Mouse (Mus musculus) stomach, embryonic 16.5 days (tissue): Measurements from ENCODE around the gene Hnrnph2. TPM values are rescaled to one million over a fixed set of nuclear protein-coding genes. Genes with fewer than 3 reads are reported as not detected.
A peak's percentile ranks its signal among the peaks of the same experiment; 100 is the strongest.

ENCODE experiments used
- ATAC-seq: fragments of 200-750 bp; cut with Nextera tagmentation; 2 replicates; pipeline ENCODE4 v1.8.0; 2017; ENCODE audit warnings: moderate number of reproducible peaks, moderate TSS enrichment; ENCODE audit not compliant: insufficient read depth, low FRiP score
- H3K27ac ChIP-seq: fragments of 300-500 bp; sonication (generic); 2 replicates; pipeline ENCODE4 v1.5.1; 2014; ENCODE audit warnings: low read length
- H3K27me3 ChIP-seq: fragments of 300-500 bp; sonication (generic); 2 replicates; pipeline ENCODE4 v1.6.1; 2014; ENCODE audit warnings: low read length, control low read depth, mixed read lengths; ENCODE audit not compliant: control insufficient read depth, insufficient read depth
- H3K36me3 ChIP-seq: fragments of 300-500 bp; sonication (generic); 2 replicates; pipeline ENCODE4 v1.6.1; 2014; ENCODE audit warnings: low read length; ENCODE audit not compliant: control insufficient read depth, insufficient read depth
- H3K4me1 ChIP-seq: fragments of 300-500 bp; sonication (generic); 2 replicates; pipeline ENCODE4 v1.6.1; 2014; ENCODE audit warnings: low read length, control low read depth, mixed read lengths; ENCODE audit not compliant: control insufficient read depth, insufficient read depth
- H3K4me2 ChIP-seq: fragments of 300-500 bp; sonication (generic); 2 replicates; pipeline ENCODE4 v1.6.1; 2014; ENCODE audit warnings: low read depth, low read length, mixed read lengths
- H3K4me3 ChIP-seq: fragments of 300-500 bp; sonication (generic); replicated peaks from 2 replicates; pipeline ENCODE4 v1.5.1; 2014; ENCODE audit warnings: mild to moderate bottlenecking, low read length
- H3K9ac ChIP-seq: fragments of 300-500 bp; sonication (generic); 2 replicates; pipeline ENCODE4 v1.6.1; 2014; ENCODE audit warnings: low read length
- H3K9me3 ChIP-seq: fragments of 300-500 bp; sonication (generic); replicated peaks from 2 replicates; pipeline ENCODE4 v1.6.1; 2016; ENCODE audit warnings: low read length, control low read depth; ENCODE audit not compliant: control insufficient read depth
- WGBS: fragments of 180-500 bp; shearing (Covaris S2); extraction: QIAGEN DNeasy Blood & Tissue Kit; methylation state at CpG from one replicate; pipeline ENCODE4 v1.1.7; 2014; 5-methylcytosine and 5-hydroxymethylcytosine counted together
- polyA plus RNA-seq: library from polyadenylated mRNA; unstranded; fragments of >200 nt; fragmentation: Nextera tagmentation; extraction: Ambion mirVana; gene quantifications from 2 replicates; pipeline ENCODE4 v1.2.1, GENCODE M21; 2015

Hnrnph2 gene
- polyA plus RNA-seq = 138 and 141 TPM in 2 replicates

DNA sequence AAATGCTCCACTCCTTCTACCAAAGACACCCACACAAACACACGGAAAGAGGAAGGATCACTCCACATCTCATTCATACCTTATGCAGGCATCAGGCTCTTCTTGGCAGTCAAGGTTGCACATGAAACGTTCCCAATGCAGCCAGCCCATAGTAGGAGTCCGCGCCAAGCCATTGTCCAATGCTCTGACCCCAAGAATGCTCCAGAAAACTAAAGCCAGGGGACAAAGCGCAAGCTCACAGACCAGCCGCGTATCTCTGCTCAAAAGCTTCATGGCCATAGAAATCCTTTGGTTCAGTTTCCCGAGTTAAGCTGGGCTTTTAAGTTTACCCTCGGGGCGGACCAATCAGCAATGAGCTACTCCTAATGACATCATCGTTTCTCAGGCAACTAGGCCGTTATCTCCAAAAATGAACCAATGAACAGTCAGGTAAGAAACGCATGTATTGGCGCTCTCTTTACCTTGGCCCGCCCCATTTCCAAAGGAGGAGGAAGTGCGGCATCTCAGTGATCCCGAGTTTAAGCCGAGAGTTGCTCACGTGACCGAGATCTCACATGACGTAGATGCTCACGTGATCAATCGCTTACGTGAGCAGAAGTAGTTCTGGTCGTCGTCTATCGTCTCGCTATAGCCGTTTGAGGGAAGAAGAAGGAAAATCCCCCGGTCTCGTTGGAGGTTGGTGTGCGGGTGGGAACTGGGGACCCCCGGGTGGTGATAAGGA, at the start of gene Hnrnph2, which contains the start of gene Gla:
Gene Hnrnph2, plus strand, starts transcription at position 521 of the 721 bp plus-strand sequence.
Gene Gla, minus strand, starts transcription at position 467 of the 721 bp plus-strand sequence.
- ATAC-seq = peak; percentile 99
- Histone ChIP-seq H3K36me3 (no peaks in the 10 kb centered on the region), H3K27ac (peak within 1 kb of the TSS; percentile 89), H3K9ac (peak within 1 kb of the TSS; percentile 79), H3K27me3 (no peaks in the 10 kb centered on the region; the same call in 1 of the 2 replicates), H3K4me3 (peak within 1 kb of the TSS; percentile 59), H3K4me2 (peak within 1 kb of the TSS; percentile 58), H3K9me3 (no peaks in the 10 kb centered on the region), H3K4me1 (0 out of 2 replicates have a peak, but pooled peaks cover 4% of the 10 kb centered on the region)
- 14% methylated on average over 33 of the region's 33 CpGs for WGBS

DNA sequence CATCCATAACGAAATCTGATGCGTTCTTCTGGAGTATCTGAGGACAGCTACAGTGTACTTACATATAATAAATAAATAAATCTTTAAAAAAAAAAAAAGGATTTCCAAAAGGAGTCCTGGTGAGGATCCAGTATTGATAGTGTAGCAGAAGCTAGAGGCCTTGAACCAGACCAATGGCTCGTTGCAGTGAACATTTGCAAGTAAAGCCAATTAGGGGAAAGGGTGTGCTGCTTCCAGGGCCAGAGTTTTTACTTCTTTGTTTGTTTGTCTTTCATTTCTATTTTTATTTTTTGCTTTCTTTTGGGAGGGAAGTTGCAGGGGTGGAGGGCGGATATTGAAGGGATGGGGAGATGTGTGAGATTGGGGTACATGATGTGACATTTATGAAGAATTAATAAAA, 47.7 kb upstream of the Hnrnph2 start:
- Histone ChIP-seq H3K9me3 (no peaks in the 10 kb centered on the region), H3K27ac (no peak overlapping the region), H3K4me2 (no peak overlapping the region), H3K27me3 (no peaks in the 10 kb centered on the region), H3K9ac (no peak overlapping the region), H3K4me1 (no peaks in the 10 kb centered on the region), H3K4me3 (no peak overlapping the region), H3K36me3 (no peaks in the 10 kb centered on the region)
- no peak for ATAC-seq
- WGBS = 86% methylated on average over 4 of the region's 4 CpGs

- Histone ChIP-seq H3K4me2 (no peak overlapping the region), H3K27ac (no peak overlapping the region), H3K9ac (no peak overlapping the region), H3K4me3 (no peak overlapping the region), H3K9me3 (no peaks in the 10 kb centered on the region), H3K27me3 (no peaks in the 10 kb centered on the region), H3K36me3 (no peaks in the 10 kb centered on the region), H3K4me1 (no peaks in the 10 kb centered on the region)
- ATAC-seq = no peak
- WGBS = 74% methylated on average over 6 of the region's 6 CpGs
Measured at GRCm38 (mm10) chrX:134554425-134554824, 46.6 kb upstream of the Hnrnph2 start.

DNA sequence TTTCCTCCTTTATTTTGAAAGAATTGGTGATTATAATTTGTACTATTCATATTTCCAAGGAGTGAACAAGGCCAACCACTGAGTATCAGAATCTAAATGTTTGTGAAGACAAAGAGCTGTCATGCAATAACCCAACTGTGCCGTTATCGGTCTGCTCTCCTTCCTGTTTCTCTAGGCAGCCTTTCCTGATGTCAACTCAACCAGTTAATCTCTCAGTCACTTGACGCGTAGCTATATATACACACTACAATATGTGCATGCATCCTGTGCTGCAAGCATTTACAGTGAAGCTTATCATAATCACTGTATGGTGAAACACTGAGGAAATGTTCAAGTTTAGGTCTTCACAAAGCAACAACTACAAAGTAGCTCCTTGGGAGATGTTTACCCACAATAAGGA, 36.7 kb upstream of the Hnrnph2 start:
- Histone ChIP-seq H3K9ac (no peak overlapping the region), H3K27ac (no peak overlapping the region), H3K4me2 (no peak overlapping the region), H3K27me3 (no peaks in the 10 kb centered on the region; the same call in 1 of the 2 replicates), H3K9me3 (no peaks in the 10 kb centered on the region), H3K4me1 (no peaks in the 10 kb centered on the region), H3K4me3 (no peak overlapping the region), H3K36me3 (no peaks in the 10 kb centered on the region)
- ATAC-seq = no peak
- WGBS = 71% methylated on average over 4 of the region's 4 CpGs

- Histone ChIP-seq H3K27me3 (no peaks in the 10 kb centered on the region), H3K4me2 (no peak overlapping the region), H3K9ac (no peak overlapping the region), H3K4me3 (no peak overlapping the region), H3K9me3 (no peaks in the 10 kb centered on the region), H3K36me3 (no peaks in the 10 kb centered on the region), H3K27ac (no peak overlapping the region), H3K4me1 (no peaks in the 10 kb centered on the region)
- ATAC-seq = no peak
- WGBS = 78% methylated on average over 8 of the region's 8 CpGs
Measured at GRCm38 (mm10) chrX:134566536-134567222, 34.3 kb upstream of the Hnrnph2 start.

GRCm38 (mm10) chrX:134577896-134578295, 23.1 kb upstream of the Hnrnph2 start:
- Histone ChIP-seq H3K4me3 (no peak overlapping the region), H3K9me3 (no peaks in the 10 kb centered on the region), H3K27ac (no peak overlapping the region), H3K27me3 (no peaks in the 10 kb centered on the region), H3K36me3 (no peaks in the 10 kb centered on the region), H3K9ac (no peak overlapping the region), H3K4me1 (no peaks in the 10 kb centered on the region), H3K4me2 (no peak overlapping the region)
- 81% methylated on average over 4 of the region's 4 CpGs for WGBS
- ATAC-seq = no peak

DNA sequence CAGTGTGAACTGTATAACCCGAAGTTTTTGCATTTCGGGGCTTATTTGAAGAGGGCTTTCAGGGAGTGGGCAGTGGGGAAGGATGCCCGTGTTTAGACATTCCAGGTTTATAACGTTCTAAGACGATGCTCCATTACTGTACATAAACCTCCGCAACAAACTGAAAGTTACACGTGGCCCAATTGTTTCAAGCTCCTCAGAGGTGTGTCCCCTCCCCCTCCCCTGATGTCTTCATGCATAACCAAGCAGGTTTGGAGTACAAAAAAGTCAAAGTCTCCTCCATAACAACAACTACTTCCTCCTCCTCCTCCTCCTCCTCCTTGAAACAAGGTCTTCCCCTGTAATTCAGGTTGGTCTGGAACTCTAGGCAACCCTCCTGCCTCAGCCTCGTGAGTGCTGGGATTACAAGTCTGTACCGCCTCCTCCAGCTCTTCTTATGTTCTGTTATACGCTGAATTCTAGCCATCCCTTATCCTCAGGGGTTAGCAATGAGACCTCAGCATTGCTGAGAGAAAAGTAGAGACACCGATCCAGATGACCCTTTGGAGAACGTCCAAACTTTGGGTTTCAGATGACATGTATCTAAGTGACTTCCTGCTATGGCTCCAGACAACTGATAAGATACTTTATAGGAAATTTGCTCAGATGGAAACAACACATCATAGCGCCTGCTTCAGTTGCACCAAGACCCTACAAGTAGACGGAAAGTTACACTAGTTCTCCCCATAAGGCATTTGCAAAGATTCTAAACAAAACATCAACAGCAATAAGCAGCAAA, 20.3 kb upstream of the Hnrnph2 start:
- H3K36me3 ChIP-seq = no peaks in the 10 kb centered on the region
- H3K9ac ChIP-seq = no peak overlapping the region
- 82% methylated on average over 14 of the region's 14 CpGs for WGBS
- no peak overlapping the region for H3K4me2 ChIP-seq
- H3K27ac ChIP-seq = no peak overlapping the region
- H3K4me3 ChIP-seq = no peak overlapping the region
- H3K4me1 ChIP-seq = no peaks in the 10 kb centered on the region
- no peak for ATAC-seq
- no peaks in the 10 kb centered on the region for H3K27me3 ChIP-seq
- H3K9me3 ChIP-seq = no peaks in the 10 kb centered on the region

DNA sequence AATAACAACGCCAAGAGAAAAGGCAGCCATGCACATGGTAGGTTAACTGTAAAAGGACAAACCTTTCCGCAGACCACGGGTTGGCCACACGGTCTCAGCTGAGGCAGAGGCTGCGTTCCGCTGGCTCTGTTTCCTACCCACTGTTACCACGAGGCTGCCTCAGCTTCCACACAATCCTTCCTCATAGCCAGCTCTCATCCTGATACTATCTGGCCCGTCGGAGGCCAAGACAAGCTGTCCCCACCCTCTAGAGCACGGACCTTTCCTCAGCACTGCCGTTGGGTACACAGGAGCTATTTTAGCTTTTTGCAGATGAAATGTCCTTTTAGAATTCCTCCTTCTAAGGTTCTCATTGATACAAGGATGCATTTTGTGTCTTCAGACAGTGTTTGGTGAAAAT, 18.7 kb upstream of the Hnrnph2 start:
- WGBS = 72% methylated on average over 11 of the region's 11 CpGs
- no peak overlapping the region for H3K4me3 ChIP-seq
- no peaks in the 10 kb centered on the region for H3K9me3 ChIP-seq
- no peak for ATAC-seq
- H3K27ac ChIP-seq = no peak overlapping the region
- no peaks in the 10 kb centered on the region for H3K36me3 ChIP-seq
- no peak overlapping the region for H3K4me2 ChIP-seq
- H3K9ac ChIP-seq = no peak overlapping the region
- H3K27me3 ChIP-seq = no peaks in the 10 kb centered on the region
- H3K4me1 ChIP-seq = no peaks in the 10 kb centered on the region
